Mouse (Mus musculus): ENCODE results near the gene Nsl1. TPM values are rescaled to one million over a fixed set of nuclear protein-coding genes. Genes with fewer than 3 reads are reported as not detected.
A peak's percentile ranks its signal among the peaks of the same experiment; 100 is the strongest.

The Nsl1 gene
- polyA plus RNA-seq, 1 experiment from 2014 or later, result 24.2 TPM

DNA sequence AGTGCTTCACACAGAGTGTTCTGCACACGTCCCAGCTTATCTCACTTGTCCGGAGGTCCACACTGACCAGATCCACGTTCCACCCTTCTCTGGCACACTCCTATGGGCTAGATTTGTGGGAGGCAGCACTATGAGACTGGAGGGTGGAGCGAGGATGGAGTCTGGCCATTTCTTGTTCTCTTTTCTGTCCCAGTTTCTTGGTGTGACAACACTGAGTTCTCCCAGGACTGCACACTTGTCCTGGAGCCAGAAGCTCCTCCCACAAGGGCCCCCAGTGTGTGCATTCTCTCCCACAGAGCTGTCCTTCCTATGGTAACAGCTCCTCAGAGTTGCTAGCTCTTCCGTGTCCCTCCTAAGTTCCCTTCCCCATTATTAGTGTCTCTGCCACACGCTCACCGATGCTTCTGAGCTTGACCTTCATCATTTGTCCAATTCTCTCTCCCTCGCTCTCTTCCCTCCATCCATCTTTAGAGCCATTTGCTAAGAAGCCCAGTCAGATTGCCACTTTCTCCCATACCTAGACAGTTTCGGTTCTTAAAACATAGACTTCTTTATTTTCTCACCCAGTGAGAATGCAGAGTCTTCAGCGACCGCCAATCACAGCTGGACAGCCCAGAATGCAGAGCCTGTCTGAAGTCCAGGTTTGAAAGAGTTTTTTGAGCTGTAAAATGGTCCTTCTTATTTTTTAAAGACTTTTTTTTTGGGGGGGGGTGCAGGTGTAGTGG is 52.9 kb downstream of the Nsl1 start:
- WGBS, result 82% methylated on average over 11 of the region's 11 CpGs
- no peak overlapping the region for H3K4me3 ChIP-seq
- H3K4me1 ChIP-seq, result peaks cover 14% of the 10 kb centered on the region
- no peak overlapping the region for H3K9ac ChIP-seq
- no peaks in the 10 kb centered on the region for H3K9me3 ChIP-seq
- no peak overlapping the region for H3K27ac ChIP-seq
- ATAC-seq (ENCODE audit: insufficient number of reproducible peaks, insufficient read depth, low FRiP score, low TSS enrichment, low read depth), result no peak
- H3K4me2 ChIP-seq, result no peak overlapping the region
- no peaks in the 10 kb centered on the region for H3K36me3 ChIP-seq
- no peaks in the 10 kb centered on the region for H3K27me3 ChIP-seq

DNA sequence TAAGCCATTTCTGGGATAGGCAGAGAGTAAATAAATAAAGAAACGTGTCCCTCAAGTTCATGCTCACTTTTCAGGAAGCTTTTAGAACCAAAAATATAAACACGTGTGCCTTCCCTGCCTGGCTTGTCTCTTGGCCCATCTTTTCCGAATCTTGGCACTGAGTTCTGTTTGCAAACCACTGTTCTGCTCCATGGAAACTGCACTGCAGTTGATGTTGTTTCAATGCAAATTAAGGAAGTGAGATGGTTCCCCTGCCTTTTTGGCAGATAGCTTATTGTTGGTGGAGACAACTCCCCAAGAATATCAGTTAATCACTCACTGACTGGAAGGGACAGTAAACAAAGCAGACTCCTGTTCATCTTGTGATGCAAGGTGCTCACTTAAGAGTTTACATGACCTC is 59.9 kb downstream of the Nsl1 start:
- 67% methylated on average over 3 of the region's 3 CpGs for WGBS
- no peak overlapping the region for H3K4me2 ChIP-seq
- H3K4me3 ChIP-seq, result no peak overlapping the region
- no peak for ATAC-seq (ENCODE audit: insufficient number of reproducible peaks, insufficient read depth, low FRiP score, low TSS enrichment, low read depth)
- H3K9me3 ChIP-seq, result no peaks in the 10 kb centered on the region
- H3K4me1 ChIP-seq, result 0 out of 2 replicates have a peak, but pooled peaks cover 6% of the 10 kb centered on the region
- no peaks in the 10 kb centered on the region for H3K36me3 ChIP-seq
- peaks cover 16% of the 10 kb centered on the region for H3K27me3 ChIP-seq
- no peak overlapping the region for H3K9ac ChIP-seq
- no peak overlapping the region for H3K27ac ChIP-seq

DNA sequence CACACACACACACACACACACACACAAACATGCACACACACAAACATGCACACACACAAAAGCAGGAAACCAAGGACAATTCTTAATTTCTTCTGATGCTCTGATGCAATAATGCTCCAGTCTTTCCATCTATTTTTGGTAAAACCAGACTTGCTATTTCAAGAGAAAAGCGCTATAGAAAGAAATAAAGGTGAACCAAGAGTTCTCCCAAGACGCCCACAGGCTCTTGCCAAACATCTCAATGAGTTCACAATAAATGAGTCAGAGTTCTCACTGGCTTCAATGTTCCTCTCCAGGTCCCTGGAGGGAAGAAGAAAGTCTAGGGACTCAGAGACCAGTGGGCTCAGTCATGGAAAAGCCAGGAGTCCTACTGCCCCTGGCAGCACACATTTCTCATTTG is 60.9 kb downstream of the Nsl1 start:
- Histone ChIP-seq H3K9me3 (no peaks in the 10 kb centered on the region), H3K27ac (no peak overlapping the region), H3K36me3 (no peaks in the 10 kb centered on the region), H3K4me2 (no peak overlapping the region), H3K27me3 (peaks cover 16% of the 10 kb centered on the region), H3K4me1 (0 out of 2 replicates have a peak, but pooled peaks cover 6% of the 10 kb centered on the region), H3K9ac (no peak overlapping the region), H3K4me3 (no peak overlapping the region)
- ATAC-seq (ENCODE audit: insufficient number of reproducible peaks, insufficient read depth, low FRiP score, low TSS enrichment, low read depth), result no peak
- 79% methylated on average over 2 of the region's 2 CpGs for WGBS

- ATAC-seq (ENCODE audit: insufficient number of reproducible peaks, insufficient read depth, low FRiP score, low TSS enrichment, low read depth), result no peak
- WGBS, result 66% methylated on average over 4 of the region's 4 CpGs
These were observed 61.5 kb downstream of the Nsl1 start for GRCm38 (mm10) chr1:191124288-191124687.

GRCm38 (mm10) chr1:191125811-191126638 is 63.2 kb downstream of the Nsl1 start:
- H3K4me2 ChIP-seq, result peak overlapping the region; percentile 65
- no peaks in the 10 kb centered on the region for H3K36me3 ChIP-seq
- H3K27me3 ChIP-seq, result peaks cover 16% of the 10 kb centered on the region
- H3K9me3 ChIP-seq, result peaks cover 10% of the 10 kb centered on the region
- H3K27ac ChIP-seq, result no peak overlapping the region
- H3K4me1 ChIP-seq, result 0 out of 2 replicates have a peak, but pooled peaks cover 6% of the 10 kb centered on the region
- H3K9ac ChIP-seq, result peak overlapping the region; percentile 61
- peak; percentile 64; the same call in 1 of the 2 replicates for ATAC-seq (ENCODE audit: insufficient number of reproducible peaks, insufficient read depth, low FRiP score, low TSS enrichment, low read depth)
- WGBS, result 12% methylated on average over 38 of the region's 38 CpGs
- H3K4me3 ChIP-seq, result peak overlapping the region; percentile 43

More at GRCm38 (mm10) chr1:191124288-191124687, 61.5 kb downstream of the Nsl1 start:
- Histone ChIP-seq H3K9me3 (peaks cover 2% of the 10 kb centered on the region), H3K4me3 (no peak overlapping the region), H3K36me3 (no peaks in the 10 kb centered on the region), H3K4me2 (no peak overlapping the region), H3K27me3 (peaks cover 16% of the 10 kb centered on the region), H3K9ac (no peak overlapping the region), H3K4me1 (0 out of 2 replicates have a peak, but pooled peaks cover 6% of the 10 kb centered on the region), H3K27ac (no peak overlapping the region)

DNA sequence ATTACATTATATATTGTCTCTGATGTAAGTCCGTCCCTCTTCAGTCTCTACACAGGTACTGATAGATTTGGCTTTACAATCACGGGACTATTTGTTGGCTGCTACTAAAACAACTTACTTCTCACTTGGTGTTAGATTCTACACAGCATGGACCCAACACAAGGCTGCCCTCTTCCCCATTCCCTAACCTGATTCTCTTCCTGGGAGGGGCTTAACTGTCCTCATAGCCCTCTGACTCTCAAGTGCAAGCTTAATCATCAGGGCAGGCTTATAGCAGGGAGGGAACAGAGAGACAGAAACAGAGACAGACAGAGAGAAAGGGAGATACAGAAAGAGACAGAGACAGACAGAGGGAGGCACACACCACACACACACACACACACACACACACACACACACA is 68.9 kb downstream of the Nsl1 start:
- Histone ChIP-seq H3K4me3 (no peak overlapping the region), H3K36me3 (no peaks in the 10 kb centered on the region), H3K27me3 (no peaks in the 10 kb centered on the region), H3K9ac (no peak overlapping the region), H3K4me2 (no peak overlapping the region), H3K9me3 (peaks cover 10% of the 10 kb centered on the region), H3K27ac (no peak overlapping the region), H3K4me1 (no peaks in the 10 kb centered on the region)
- WGBS, result 96% methylated on average over 2 of the region's 2 CpGs
- ATAC-seq (ENCODE audit: insufficient number of reproducible peaks, insufficient read depth, low FRiP score, low TSS enrichment, low read depth), result no peak

GRCm38 (mm10) chr1:191132240-191132639 is 69.4 kb downstream of the Nsl1 start:
- no peak for ATAC-seq (ENCODE audit: insufficient number of reproducible peaks, insufficient read depth, low FRiP score, low TSS enrichment, low read depth)
- WGBS, result 72% methylated on average over 5 of the region's 5 CpGs

DNA sequence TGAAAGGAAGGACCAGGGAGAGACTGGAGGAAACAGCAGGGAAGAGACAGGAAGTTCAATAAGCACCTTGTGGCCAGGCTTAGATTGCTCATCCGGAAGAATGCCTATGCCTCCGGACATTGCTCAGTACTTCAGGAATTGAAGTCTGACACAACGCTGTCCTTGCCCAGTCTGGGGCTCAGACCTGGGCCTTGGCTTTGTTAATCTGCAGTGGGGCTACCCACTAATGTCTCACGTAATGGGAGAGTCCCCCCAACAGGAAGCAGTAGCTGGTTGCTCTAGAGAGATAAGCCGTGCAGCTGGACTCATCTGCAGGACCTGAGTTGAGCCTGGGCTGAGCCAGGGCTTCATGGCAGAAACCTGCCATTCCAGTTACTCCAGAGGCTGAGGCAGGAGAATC is 70.1 kb downstream of the Nsl1 start:
- Histone ChIP-seq H3K4me3 (no peak overlapping the region), H3K27me3 (no peaks in the 10 kb centered on the region), H3K27ac (no peak overlapping the region), H3K4me2 (no peak overlapping the region), H3K9ac (no peak overlapping the region), H3K9me3 (peaks cover 10% of the 10 kb centered on the region), H3K4me1 (no peaks in the 10 kb centered on the region), H3K36me3 (no peaks in the 10 kb centered on the region)
- ATAC-seq (ENCODE audit: insufficient number of reproducible peaks, insufficient read depth, low FRiP score, low TSS enrichment, low read depth), result no peak
- WGBS, result 69% methylated on average over 5 of the region's 5 CpGs

More at GRCm38 (mm10) chr1:191132240-191132639, 69.4 kb downstream of the Nsl1 start:
- H3K27ac ChIP-seq, result no peak overlapping the region
- H3K27me3 ChIP-seq, result no peaks in the 10 kb centered on the region
- no peak overlapping the region for H3K9ac ChIP-seq
- H3K9me3 ChIP-seq, result peaks cover 10% of the 10 kb centered on the region
- no peak overlapping the region for H3K4me2 ChIP-seq
- H3K36me3 ChIP-seq, result no peaks in the 10 kb centered on the region
- H3K4me3 ChIP-seq, result no peak overlapping the region
- no peaks in the 10 kb centered on the region for H3K4me1 ChIP-seq

DNA sequence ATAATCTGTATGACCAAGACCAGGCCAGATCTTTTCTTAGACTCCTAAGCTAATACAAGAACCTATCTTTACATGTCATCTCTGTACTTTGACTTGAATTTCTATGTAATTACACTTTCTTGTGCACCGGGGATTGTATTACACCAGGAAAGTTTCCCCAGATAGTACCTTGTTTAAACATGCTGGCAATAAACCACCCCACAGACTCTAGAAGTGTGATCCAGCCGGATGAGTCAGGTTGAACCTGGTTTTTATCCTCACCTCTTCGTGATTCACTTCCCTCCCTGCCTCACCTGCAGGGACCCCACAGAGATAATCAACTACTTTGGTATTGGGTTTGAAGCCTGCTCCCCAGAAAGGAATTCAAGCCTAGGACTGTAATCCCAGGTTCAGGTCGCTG is 72.6 kb downstream of the Nsl1 start:
- no peak overlapping the region for H3K27ac ChIP-seq
- H3K27me3 ChIP-seq, result no peaks in the 10 kb centered on the region
- no peak overlapping the region for H3K9ac ChIP-seq
- H3K4me3 ChIP-seq, result no peak overlapping the region
- no peaks in the 10 kb centered on the region for H3K36me3 ChIP-seq
- ATAC-seq (ENCODE audit: insufficient number of reproducible peaks, insufficient read depth, low FRiP score, low TSS enrichment, low read depth), result no peak
- WGBS, result 42% methylated on average over 4 of the region's 4 CpGs
- no peaks in the 10 kb centered on the region for H3K9me3 ChIP-seq
- no peak overlapping the region for H3K4me2 ChIP-seq
- no peaks in the 10 kb centered on the region for H3K4me1 ChIP-seq
